Mouse (Mus musculus): ENCODE results near the gene Atp8b2. TPM values are rescaled to one million over a fixed set of nuclear protein-coding genes. Genes with fewer than 3 reads are reported as not detected.

The Atp8b2 gene
- total RNA-seq, 2 experiments from 2014 or later, result 14.7 to 14.9 TPM

DNA sequence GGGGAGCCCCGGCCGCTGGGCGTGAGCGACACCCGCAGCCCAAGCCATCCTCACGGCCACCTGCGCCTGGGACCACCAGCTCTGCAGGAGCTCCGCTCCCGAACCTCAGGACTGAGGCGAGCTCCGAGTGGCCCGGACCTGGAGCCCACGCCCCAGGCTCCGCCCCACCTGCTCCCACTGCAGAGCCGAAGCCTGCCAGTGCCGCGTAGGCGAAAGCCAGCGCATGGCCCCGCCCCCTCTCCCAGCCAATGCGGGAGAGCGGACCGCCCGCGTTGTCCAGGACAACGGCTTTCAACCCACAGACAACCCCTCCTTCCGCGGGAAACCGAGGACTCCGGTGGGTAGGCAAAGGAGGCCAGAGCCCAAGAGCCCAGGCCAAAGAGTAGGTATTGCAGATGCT lies 2.8 kb downstream of the Atp8b2 start:
- DNase-seq, result peak; percentile 93 to 96

DNA sequence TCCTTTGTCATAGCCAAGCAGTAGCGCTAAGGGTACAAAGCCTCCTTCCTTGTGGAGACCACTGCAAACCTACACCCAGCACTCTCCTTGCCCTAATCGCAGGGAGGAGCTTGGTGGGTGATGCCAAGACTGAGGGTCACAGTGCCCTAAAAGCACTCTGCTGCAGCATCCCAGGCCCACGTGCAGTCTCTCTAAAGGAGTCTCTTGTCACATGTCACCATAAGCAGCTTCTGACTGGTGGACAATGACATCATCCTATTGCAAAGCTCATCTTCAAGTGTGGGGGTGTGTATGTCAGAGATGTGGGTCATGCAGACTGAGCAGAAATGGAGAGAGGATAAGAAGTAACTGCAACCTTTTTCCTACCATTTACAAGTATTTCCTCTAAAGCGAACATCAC lies 3.9 kb downstream of the Atp8b2 start:
- DNase-seq, result no peak

DNA sequence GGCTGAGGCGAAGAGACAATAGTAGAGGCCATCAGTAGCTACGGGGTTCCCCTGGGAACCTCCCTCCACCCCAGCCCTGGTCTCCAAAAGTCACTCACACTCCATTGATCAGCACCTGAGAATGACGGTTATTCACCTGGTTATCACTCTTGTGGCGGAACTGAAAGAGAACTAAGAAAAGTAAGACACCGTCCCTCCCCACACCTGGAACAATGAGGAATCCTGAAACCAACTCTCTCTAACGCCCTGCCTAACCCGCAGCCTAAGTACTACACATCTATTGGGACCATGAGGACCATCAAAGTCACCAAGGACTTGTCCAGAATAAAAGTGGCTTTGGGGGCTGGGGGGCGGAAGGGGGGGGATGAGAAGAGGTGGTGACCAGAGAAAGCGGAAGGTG lies 5.4 kb downstream of the Atp8b2 start:
- DNase-seq, result no peak

- no peak for DNase-seq
These were observed 6.9 kb downstream of the Atp8b2 start for GRCm38 (mm10) chr3:89956177-89956971.

GRCm38 (mm10) chr3:89953420-89953819 lies 9.9 kb downstream of the Atp8b2 start:
- DNase-seq, result peak; percentile 76 to 88

- DNase-seq, result no peak
These were observed 14.7 kb downstream of the Atp8b2 start for GRCm38 (mm10) chr3:89948655-89949054.

DNA sequence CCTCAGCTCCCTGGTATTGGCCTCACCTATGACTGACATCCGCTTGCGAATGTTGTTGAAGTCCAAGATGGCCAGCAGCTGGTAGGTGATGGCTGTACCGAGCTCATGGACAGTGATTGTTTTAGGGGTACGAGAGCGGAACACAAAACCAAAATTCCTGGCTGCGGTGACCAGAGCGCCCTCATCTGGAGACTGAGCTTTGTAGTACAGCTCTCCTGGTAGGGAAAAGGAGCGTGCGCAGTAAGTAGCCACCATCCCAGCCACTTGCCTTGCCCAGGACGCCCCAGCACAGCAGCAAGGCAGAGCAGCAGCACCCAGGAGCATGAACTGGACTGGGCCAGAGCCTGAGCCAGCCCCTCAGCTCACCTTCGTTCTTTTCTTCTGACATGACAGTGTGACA lies 15.3 kb downstream of the Atp8b2 start:
- no peak for DNase-seq

DNA sequence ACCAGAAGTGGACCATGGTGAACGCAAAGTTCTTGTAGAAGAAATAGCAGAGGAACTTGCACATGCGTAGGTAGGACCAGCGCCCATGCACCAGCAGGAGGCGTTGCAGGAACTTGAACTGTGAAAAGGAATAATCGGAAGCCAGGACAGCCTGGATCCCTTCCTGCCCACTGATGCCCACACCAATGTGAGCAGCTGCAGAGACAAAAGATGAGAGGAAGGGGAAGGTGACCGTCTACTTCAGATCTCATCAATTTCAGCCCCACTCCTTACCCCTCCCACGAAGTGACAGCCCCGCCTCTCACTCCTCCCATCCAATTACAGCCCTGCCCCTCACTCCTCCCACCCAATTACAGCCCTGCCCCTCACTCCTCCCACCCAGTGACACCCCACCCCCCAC lies 18.3 kb downstream of the Atp8b2 start:
- no peak for DNase-seq

- peak; percentile 48 to 63 for DNase-seq
These were observed 20.4 kb downstream of the Atp8b2 start for GRCm38 (mm10) chr3:89942894-89943293.

DNA sequence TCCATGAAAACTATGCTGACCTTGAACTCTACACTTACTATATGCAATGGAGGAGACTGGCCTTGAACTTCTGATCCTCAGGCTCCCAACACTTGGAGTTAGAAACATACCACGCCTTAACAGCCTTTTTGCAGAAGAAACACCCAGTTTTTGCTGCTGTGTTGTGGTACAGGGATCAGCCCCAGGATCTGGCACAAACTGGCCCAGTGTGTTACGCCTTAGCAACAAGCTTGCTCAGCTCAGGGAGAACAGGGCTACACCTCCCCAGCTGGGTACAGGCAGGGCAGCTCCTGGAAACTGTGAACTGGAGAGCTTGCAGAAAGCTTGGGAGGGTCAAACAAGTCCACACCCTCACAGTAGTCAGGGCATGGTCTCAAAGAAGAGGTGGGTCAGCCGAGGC lies 26.8 kb downstream of the Atp8b2 start:
- DNase-seq, result no peak

GRCm38 (mm10) chr3:89932925-89933324 lies 30.4 kb downstream of the Atp8b2 start:
- DNase-seq, result no peak

- DNase-seq, result no peak
These were observed 34.4 kb downstream of the Atp8b2 start for GRCm38 (mm10) chr3:89928956-89929355.

- no peak for DNase-seq
These were observed 36.9 kb downstream of the Atp8b2 start for GRCm38 (mm10) chr3:89926440-89926839.

DNA sequence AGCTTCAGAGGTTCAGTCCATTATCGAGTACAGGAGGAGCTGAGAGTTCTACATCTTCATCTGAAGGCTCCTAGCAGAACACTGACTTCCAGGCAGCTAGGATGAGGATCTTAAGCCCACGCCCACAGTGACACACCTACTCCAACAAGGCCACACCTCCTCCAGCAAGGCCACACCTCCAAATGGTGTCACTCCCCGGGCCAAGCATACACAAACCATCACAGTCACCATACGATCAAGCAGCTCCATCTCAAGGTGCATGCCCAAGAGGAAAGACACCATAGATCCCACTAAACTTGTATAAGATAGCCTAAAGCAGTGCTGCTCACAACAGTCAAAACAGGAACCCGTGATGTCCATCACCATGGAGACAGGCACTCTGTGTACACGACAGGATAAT lies 42.6 kb downstream of the Atp8b2 start:
- DNase-seq, result no peak

GRCm38 (mm10) chr3:89917408-89917807 lies 45.9 kb downstream of the Atp8b2 start:
- DNase-seq, result no peak

- no peak for DNase-seq
These were observed 46.7 kb downstream of the Atp8b2 start for GRCm38 (mm10) chr3:89916622-89917021.

GRCm38 (mm10) chr3:89914700-89915099 lies 48.6 kb downstream of the Atp8b2 start:
- no peak for DNase-seq

DNA sequence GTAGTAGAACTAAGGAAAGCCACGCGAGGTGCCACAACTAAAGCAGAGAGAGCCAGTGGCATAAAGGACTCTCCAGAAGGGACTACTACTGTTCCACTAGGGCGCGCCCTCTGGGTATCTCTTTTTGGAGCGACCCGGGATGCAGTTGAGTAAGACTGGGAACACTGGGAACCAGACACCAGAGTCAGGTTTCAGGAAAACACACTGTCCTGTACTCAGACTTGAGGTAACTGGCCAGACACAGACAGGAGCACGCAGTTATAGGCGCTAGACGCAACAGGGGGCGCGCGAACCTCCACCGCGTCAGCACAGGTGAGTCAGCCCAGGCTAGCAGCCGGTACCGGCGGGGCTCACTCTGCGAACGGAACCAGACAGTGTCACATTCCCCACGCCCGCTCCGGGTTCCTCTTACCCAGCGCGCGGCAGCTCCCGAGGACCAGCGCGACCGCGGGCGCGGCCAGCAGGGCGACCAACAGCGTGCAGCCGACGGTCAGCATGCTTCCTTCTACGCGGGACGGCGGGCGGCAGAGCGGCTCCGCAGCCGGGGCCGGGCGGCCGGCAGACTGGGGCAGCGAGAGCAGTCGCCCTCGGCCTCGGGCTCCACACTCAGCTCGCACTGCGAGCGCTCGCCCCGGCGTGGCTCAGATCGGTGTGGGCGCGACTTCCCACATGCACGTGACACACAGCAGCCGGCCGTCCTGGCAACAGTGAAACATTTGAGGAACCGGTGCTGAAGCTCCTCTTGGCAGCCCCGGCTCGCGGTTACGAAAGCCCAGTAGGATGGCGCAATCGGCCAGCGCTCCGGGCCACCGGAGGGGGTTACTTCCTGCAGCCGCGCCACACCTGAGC lies 50.5 kb downstream of the Atp8b2 start, which contains the start of gene Il6ra:
Il6ra (minus strand) TSS at position 654 of the 849 bp plus-strand sequence.
- peak; percentile 94 to 96 for DNase-seq

DNA sequence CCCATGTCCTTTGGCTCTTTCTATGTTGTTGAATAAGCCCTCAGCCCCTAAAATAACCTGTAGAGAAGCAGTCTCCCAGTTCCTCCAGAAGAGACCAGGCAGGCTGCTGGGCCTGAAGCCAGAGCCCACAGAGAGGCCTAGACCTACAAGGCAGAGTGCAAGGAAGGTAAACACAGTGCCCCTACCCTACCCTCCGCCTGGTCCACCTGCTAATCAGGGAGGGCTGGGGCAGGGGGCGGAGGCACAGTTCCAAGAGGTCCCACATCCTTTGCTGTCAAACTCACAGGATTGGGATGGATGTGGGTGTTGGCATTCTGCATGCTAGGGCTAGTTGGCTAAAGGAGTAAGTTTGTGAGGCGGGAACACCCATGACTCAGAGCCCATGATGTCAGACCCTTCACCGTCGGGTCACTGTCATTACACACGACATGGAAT lies 51.2 kb downstream of the Atp8b2 start:
- peak in 1 of 2 experiments; percentile 29 for DNase-seq

GRCm38 (mm10) chr3:89911207-89911606 lies 52.1 kb downstream of the Atp8b2 start:
- DNase-seq, result peak; percentile 45 to 83

- DNase-seq, result peak; percentile 55 to 56
These were observed 53.4 kb downstream of the Atp8b2 start for GRCm38 (mm10) chr3:89909703-89910542.

GRCm38 (mm10) chr3:89908836-89909235 lies 54.5 kb downstream of the Atp8b2 start:
- no peak for DNase-seq

Measured in heart, adult 18-20 months (tissue).